Mouse (Mus musculus) heart, adult 8-10 months (tissue): ENCODE results near the gene Pkdrej. TPM values are rescaled to one million over a fixed set of nuclear protein-coding genes. Genes with fewer than 3 reads are reported as not detected.
A peak's percentile ranks its signal among the peaks of the same experiment; 100 is the strongest.
"Not testable (repeated sequence)": the region's sequence is repeated elsewhere in the genome, so short reads cannot be mapped to it uniquely, and the experiment has no call there.

ENCODE experiments used
- DNase-seq: peaks from one replicate; pipeline ENCODE4 v3.0.0; 2022; ENCODE audit warnings: low spot score
- total RNA-seq, 4 experiments: library from RNA; stranded (reverse); gene quantifications; 2 replicates each; pipeline ENCODE4 v1.2.4; 2022

Pkdrej gene
- 1 to 10 TPM; 3.1 to 5.4 (median 4.6) TPM for total RNA-seq

DNA sequence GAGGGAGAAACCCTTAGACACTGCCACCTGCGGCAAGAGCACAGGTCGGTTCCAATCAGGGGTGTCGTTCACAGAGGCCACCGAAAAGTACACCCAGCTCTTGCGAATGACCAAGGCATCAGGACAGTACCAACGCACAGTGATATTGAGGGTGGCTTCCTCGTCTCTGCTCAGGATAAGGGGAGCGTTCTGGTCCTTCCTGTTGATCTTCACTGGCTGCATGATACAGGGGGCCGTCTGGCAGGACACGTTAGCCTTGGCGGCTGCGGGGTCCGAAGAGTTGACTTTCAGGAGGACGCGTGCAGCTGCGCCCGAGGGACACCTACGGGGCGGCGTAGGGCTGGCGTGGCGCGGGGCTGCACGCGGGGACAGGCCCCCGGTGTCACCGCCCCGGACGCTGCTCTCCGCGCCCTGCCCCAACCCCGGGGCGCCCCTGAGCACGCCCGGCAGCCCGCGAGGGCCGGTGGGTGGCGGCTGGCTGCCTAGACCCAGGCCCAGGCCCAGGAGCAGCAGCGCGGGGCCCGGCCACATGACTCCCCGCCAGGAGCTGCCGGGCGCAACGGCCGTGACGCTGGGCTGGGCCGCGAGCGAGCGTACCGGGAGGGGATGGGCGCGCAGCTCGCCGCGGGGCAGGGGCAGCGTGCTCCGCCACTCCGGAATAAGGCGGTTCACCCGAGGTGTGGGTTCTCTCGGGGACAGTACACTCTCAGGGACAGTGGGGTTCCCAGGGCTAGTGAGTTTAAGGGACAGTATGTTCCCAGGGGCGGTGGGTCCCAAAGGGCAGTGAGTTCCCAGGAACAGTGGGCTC lies at the start of gene Pkdrej:
TSS of gene Pkdrej (minus strand) at position 532 of the 808 bp plus-strand sequence.
- no peak for DNase-seq

DNA sequence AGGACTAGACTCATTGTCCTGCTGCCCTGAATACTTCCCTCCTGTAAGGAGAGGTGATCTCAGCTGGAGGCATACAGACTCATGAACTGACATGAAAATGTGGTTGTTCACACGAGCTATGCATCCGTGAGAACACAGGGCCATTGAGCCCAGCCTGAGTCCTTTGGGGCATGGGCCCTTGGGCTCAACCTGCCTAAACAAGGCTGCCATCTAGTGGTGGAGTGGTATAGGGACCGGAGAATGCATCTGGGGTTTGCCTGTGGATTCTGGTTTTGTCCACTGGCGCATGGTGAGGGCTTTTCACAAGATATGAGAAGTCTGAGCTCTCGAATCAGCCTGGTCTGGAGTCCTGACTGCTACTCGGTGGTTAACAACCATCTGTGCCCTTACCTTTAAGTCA lies 46.2 kb upstream of the Pkdrej start:
- DNase-seq: peak; percentile 79

DNA sequence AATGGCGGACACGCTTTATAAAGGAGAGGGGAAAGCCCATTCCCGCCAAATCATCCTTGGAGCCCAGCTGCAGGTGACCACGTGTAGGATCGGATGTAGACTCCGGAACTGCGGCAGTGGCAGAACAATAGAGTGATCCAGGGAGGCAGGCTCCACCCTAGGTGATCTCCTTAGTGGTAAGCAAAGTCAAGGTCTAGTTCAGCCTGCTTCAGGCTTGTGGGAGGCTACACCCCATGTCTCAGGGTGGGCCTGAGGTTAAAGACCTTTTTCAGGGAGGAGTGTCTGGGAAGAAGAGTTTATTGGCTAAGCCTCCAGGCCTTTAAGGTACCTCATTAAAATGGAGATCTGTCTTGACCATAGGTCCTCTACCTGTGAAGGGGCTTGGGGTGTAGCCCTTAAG lies 44.4 kb upstream of the Pkdrej start:
- not testable (repeated sequence) for DNase-seq

DNA sequence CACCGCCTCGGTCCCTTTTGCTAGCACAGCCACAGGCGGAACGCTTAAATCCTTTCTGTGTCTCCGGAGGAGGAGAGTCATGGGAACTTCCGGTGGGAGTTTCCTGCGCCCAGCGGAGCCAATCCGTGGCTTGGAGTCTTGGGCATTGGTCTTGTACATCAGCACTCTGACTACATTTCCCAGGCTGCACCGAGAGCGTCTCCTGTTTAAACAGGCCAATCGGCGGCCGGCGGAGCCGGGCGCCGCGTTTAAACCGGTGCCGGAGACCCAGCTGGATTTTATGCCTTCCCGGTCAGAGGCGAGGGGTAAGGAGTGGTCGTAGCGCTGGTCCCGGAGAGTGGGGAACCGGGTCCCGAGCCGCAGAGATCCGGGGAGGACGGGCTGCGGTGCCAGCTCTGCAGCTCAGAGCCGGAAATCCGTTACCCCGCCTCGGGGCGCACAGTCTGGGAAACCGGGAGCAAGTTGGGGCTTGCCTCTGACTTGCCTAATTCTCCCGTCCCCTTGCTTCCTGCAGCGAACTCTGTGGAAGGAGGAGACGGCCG lies 38.0 kb upstream of the Pkdrej start, which contains the start of gene Gtse1:
TSS of gene Gtse1 (plus strand) at position 256 of the 542 bp plus-strand sequence.
- DNase-seq: peak; percentile 97

DNA sequence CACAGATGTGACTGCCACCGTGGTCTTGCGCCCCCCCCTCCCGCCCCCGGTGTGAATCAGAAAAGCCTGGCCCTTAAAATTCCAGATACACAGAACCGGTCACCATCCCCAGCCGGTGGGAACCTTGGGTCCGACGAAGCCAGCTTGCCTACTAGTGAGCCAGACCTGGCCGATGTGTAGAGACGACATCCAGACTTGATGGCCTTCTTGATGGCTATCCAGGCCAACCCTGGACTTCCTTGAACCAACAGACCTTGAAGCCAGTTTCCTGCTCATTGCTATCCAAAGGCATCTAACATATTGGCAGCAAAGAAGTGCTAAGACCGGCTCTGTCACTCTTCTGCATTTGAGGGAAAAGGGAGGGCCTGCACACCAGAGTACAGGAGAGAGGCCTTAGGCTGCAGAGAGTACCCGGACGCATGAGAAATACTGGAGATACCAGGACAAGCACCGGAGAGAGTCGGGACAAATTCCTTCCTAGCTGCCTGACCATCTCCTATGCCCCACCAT lies 37.5 kb upstream of the Pkdrej start:
- no peak for DNase-seq

DNA sequence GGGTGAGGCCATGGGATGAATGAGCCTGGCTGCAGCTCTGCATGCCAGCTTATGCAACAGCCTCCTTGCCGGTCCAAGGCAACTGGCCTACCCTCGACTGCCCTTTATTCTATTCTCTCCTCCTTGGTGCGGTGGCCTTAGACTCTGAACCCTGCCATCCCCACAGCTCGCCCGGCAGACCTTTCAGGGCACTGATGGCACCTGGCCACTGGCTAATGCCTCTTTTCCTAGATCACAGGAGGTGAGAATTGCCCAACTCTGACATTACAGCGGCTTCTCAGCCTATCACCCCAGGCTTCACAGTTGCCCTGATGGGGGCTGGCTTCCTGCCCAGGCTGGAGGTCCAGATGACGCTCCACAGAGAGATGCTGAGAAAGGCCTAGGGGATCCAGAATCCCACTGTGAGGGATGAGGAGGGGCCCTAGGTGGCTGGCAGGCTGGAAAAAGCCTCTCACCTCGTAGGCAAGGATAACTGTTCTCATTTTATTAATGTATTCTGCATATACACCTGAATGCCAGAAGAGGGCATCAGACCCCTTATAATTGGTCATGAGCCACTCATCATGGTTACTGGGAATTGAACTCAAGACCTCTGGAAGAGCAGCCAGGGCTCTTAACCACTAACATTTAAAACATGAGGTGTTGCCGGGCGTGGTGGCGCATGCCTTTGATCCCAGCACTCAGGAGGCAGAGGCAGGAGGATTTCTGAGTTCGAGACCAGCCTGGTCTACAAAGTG lies 30.3 kb upstream of the Pkdrej start:
- DNase-seq: no peak

DNA sequence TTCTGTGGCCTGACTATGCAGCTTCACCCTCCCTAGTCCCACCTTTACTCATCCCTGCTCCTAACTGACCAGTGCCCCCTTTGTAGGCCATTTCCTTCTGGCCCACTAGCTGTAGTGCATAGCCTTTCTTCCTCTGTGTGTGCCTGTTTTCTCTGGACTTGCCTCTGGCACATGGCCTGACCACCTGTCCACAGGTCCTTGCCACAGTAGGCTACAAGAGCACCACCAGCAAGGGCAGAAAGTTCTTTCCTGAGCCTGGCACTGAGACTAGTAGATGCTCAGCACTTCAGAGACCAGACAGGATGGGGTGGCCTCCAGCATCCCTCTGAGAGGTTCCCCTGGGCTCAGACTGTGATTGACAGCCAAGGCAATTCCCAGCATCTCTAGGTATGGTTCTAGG lies 23.5 kb upstream of the Pkdrej start:
- no peak for DNase-seq

DNA sequence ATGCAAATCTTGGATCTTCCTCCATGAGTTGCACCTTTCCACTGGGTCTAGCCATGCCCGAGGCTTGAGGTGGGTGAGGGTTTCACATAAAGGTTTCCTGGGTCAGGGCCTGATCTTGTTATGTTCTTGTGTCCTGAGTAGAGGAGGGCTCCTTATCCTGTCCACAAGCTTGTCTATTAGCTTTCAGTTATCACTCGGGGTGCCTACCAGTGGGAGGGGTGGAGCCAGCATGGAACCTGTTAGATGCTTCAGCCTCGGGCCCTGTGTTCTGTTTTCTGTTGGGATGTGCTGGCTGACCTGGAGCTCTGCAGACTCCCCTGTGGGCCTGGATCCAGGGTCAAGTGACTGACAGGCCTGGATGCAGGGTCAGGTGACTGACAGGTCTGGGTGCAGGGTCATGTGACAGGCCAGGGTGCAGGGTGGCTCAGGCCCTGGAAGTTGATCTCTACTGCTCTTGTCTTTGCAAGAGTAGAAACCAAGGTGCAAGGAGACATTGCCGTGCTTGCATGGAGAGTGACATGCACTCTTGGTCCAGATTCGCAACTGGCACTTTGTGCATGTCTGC lies 20.3 kb upstream of the Pkdrej start:
- no peak for DNase-seq

DNA sequence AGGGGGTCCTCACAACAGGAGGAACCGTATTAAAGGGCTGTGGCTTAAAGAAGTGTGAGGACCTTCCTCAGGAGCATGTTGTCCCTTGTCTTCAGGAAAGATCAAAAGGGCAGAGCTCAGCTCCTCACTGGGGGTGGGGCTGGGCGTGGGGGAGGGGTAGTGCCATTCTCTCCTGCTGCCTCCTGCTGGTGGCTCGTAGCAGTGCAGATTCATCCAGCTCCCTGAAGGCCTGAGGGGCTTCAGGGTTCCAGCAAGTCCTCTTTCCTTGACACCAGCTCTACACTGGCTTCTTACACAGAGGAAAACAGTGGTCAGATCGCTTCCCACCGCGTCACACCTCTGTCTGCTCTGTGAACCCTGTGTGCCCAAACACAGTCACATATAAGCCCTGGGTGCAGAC lies 19.4 kb upstream of the Pkdrej start:
- no peak for DNase-seq

DNA sequence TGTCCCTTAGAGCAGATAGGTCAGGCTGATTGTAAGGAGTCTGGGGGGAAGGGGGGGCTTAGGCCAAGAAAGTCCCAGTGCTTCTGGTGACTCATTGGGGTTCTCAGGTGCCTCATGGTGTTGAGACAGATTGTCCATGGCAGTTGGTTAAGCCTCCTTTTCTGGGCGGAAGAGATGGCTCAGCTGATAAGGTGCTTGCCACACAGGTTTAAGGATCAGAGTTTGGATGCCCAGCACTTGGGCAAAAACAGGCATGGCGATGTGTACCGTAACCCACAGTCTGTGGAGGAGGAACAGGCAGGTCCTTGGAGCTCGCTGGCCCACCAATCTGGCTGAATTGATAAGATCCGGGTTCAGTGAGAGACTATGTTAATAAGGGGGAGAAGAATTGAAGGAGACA lies 15.4 kb upstream of the Pkdrej start:
- no peak for DNase-seq

DNA sequence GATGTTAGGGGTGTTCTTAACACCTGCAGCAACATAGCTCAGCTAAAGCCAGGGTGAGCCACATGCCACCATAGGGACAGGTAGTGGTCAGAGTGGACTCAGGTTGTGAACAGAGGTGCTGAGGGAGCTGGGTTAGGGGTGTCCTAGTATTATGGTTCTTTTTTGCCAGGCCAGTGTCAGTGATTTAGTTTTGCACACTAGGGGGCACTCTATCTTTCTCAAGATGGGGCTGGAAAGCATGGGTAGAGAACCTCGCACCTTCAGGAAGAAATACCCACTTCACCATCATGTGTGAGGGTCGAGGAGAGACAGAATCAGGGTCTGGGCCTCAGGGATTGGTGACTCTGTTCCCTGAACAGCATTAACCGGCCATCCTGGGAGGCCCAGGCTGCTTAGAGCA lies 13.8 kb upstream of the Pkdrej start:
- DNase-seq: no peak

DNA sequence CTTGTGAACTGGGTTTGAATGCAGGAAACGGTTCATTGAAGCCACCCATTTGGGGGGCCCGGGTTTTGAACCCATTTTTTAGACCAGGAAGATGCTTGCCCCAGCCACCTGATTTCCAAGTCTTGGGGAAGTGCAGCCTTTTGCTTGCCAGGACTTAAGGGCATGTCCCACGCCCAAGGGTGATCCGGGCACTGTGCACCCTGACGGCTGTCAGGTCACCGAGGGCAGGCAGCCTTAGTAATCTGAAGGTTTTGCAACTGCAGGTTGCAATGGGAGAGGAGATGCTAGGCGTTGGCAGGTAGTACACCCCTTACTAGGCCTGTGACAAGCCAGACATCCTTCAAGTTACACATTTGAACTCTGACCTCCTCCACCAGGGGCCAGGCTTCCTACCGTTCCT lies 11.1 kb upstream of the Pkdrej start:
- no peak for DNase-seq

DNA sequence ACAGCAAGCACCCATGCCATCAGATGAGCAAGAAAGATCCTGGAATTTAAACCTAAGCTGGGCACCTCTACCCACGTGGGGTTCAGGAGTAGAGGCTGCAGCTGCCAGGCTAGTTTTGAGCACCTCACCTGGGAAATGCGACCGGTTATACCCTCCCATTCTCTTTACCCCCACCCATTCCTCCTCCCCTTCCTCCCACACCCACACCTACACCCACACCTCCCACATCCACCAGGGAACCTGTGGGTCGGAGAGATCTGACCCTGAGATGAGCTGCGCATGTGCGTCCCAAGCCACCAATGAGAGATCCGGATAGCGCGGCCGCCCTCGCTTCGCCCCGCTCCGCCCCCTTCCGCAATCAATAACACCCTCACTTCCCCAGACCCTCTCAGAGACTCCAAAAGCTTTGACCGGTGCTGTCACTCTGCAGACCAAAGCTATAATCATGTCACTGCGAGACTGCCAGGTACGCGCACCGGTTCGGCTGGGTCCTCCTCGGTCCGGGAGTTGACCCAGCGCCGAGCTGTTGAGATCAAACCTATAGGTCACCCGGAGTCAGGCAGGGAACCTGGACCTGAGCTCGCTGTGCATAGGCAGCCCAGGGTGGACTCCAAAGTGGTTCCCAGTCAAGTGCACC lies 10.5 kb upstream of the Pkdrej start, which contains the start of gene Ttc38:
TSS of gene Ttc38 (plus strand) at position 353 of the 637 bp plus-strand sequence.
- peak; percentile 87 for DNase-seq

DNA sequence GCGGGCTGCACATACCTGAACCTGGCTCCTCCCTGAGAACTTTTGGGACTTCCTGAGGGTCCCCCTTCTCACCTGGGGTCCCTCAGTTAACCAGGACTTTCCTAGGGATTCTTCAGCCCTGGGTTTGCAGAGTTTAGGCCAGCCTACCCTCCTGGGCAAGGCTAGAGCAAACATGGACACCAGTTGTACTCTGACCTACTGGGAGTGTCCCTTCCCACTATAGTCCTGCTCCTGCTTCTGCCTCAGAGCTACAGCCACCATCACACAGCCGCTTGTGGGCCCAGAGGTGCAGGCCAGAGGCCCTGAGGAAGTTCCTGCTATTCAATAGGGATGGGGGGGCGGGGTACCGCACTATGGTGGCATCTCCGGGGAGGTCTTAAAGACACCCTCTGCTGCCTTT lies 7.9 kb upstream of the Pkdrej start:
- no peak for DNase-seq

DNA sequence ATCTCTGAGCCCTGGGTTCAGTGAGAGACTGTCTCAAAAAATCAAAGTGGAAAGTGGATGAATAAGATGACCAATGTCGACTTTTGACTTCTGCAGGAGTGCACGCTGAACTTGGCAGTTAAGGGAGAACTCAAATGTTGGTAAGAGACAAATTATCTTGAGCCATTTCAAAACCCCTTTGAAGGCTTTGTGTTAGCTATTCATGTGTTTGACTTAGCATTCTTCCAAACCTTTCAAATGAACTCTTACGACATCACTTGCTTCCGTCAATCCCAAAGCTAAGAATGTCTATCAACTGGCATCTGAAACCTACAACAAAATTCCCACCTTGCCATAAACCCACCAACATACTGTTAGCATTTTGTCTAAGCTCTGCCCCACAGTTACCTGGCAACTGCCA lies 6.5 kb upstream of the Pkdrej start:
- DNase-seq: no peak

DNA sequence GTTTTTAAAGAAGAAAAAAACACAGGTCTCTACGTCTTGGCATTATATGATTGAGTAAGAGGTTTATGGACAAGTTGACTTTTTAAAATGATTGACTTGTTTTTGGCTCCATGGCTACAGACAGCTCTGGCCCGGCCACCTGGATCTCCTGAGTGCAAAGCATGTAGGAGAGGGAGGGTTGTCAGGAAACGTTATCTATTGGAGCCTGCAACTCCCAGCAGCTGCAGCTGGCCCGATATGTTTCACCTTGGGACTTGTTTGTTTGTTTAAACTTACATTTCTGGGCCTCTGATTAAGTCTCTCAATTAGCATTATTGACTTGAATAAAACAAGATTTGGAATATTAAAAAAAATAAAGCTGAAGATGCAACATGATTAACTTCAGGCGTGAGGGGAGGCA lies 5.1 kb upstream of the Pkdrej start:
- DNase-seq: no peak

DNA sequence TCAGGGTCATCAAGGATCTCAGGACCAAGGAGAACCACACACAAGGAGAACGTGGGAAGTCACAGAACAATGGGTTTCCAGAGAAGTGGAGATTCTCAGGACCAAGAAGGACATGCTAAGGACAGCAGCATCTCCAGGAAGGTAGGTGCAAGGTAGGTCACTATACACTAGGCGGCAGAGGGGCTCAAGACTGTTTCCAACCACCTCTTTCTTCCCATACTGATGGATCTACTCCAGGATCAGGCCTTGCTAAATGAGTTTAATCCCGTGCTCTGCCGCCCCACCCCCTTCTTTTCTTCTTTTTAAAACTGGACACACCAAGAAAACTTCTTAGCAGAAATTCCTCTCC lies 451 bp upstream of the Pkdrej start:
- DNase-seq: no peak

DNA sequence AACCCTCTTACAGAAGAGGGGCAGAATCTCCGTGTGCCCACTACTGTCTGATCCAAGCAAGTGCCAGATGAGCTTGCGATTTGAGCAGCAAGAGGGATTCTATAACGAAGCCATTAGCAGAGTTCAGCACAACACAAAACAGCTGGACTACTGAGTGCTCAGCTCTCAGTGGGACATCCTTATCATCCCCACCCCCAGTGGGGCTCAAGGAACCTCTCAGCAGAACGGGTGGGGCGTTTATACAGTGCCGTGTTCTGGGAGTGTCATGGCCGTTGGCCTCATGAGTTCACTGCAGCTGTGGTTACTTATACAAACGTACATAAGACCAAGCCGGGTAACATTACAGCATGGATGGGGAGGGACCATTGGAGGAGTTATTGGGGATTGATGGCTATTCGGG lies 8.1 kb downstream of the Pkdrej start:
- no peak for DNase-seq

DNA sequence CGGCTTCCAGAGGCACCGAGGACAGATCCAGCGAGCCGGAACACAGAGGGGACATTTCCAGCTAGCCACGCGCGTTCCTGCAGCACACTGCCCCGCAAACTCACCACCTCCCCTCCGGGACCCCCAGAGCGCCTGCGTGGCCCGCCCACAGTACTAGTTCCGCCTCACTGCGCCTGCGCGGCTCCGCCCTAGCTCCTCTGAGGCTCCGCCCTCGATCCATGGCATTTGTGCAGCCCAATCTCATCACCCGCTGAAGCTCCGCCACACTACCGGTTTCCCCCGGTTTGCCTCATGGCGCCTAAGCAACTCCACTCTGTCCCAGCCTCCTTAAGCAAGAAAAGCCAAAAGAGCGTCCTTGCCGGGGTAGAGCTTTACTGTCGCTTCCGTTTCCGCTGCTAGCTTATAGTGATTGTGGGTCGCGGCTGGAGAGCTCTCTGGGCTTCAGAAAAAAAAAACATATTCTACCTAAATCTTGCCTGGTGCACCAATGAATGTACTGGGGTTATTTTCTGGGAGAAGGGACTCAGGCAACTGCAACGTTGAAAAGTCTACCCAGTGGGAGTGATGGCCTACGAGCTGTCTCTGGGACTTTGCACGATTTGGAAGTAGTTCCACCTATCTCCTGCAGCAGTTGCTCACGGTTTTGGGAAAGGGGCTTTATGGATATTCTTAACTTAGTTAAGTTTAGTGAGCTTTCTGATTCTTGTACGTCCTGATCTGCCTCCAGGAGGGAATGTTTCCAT lies 9.8 kb downstream of the Pkdrej start, which contains the start of gene Cdpf1:
TSS of gene Cdpf1 (minus strand) at position 163 of the 743 bp plus-strand sequence.
- peak; percentile 100 for DNase-seq

DNA sequence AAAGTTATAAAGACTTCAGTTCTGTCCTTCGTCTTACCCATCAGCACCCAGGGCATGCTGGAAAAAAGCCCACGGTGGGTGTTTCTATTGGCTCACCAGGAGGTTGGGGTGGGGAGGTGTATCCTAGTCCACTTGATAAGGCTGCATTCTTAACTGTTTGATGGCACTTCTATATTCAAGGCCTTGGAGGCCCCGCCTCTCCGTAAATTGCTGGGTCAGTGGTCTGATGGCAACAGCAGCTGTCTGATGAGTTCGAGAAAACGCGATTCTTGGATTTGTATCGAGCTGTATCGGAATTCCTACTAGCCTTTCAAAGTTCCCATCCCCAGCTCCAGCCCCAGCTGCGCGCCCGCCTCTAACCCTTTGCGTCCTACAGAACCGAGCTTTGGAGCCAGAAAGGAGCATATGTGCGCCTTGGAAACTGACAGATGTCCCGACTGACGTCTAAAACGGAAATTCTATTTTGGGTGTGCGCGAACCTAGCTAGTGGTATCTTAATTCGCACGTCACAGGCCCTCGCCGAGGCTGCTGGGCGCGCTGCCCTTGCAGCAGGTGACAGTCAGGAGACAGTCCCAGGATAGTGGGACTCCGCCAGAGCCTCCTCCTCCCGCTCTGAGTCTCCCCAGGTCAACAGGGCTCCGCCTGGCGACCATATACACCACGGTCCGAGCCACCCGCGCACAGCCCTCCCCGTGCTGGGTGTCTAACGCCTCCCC lies 10.6 kb downstream of the Pkdrej start:
- DNase-seq: peak; percentile 83
